Mouse (Mus musculus): ENCODE measurements around the gene Bglap3.

The Bglap3 gene

GRCm38 (mm10) chr3:88336058-88337013 lies 36.2 kb downstream of the Bglap3 start, which contains the start of the genes Tmem79 and Smg5:
Gene Tmem79 (minus strand): TSS chr3:88336148.
Gene Smg5 (plus strand): TSS chr3:88336260.
- peak; percentile 93 to 96 for DNase-seq (ENCODE audit: low read depth in 1 of 2, low spot score in 2 of 2)

- no peak for DNase-seq (ENCODE audit: low read depth in 1 of 2, low spot score in 2 of 2)
Measured at GRCm38 (mm10) chr3:88335436-88336053, 37.0 kb downstream of the Bglap3 start.

- DNase-seq (ENCODE audit: low read depth in 1 of 2, low spot score in 2 of 2) = no peak
Measured at GRCm38 (mm10) chr3:88334902-88335435, 37.6 kb downstream of the Bglap3 start.

- no peak for DNase-seq (ENCODE audit: low read depth in 1 of 2, low spot score in 2 of 2)
Measured at GRCm38 (mm10) chr3:88334029-88334658, 38.4 kb downstream of the Bglap3 start.

- peak in 1 of 2 experiments; percentile 30 for DNase-seq (ENCODE audit: low read depth in 1 of 2, low spot score in 2 of 2)
Measured at GRCm38 (mm10) chr3:88331282-88331681, 41.3 kb downstream of the Bglap3 start.

- no peak for DNase-seq (ENCODE audit: low read depth in 1 of 2, low spot score in 2 of 2)
Measured at GRCm38 (mm10) chr3:88328956-88329355, 43.6 kb downstream of the Bglap3 start.

- no peak for DNase-seq (ENCODE audit: low read depth in 1 of 2, low spot score in 2 of 2)
Measured at GRCm38 (mm10) chr3:88324951-88325405, 47.6 kb downstream of the Bglap3 start, which contains the start of gene Glmp. Gene Glmp (plus strand): TSS chr3:88325023.
